Mouse (Mus musculus): ENCODE results near the gene Clip1. TPM values are rescaled to one million over a fixed set of nuclear protein-coding genes. Genes with fewer than 3 reads are reported as not detected.

The Clip1 gene
- polyA plus RNA-seq, 1 experiment from 2014 or later = 86.1 TPM

GRCm38 (mm10) chr5:123556451-123556850 lies 128.0 kb downstream of the Clip1 start:
- no peak overlapping the region for H3K9ac ChIP-seq (ENCODE audit: low read depth, low read length)
- WGBS = 61% methylated on average over 2 of the region's 2 CpGs
- no peak overlapping the region for H3K27ac ChIP-seq (ENCODE audit: low read length)
- no peaks in the 10 kb centered on the region for H3K27me3 ChIP-seq (ENCODE audit: control insufficient read depth, insufficient read depth, low read depth, low read length)
- no peak overlapping the region for H3K4me3 ChIP-seq (ENCODE audit: low read depth, low read length)
- H3K4me1 ChIP-seq (ENCODE audit: control insufficient read depth, insufficient read depth, low read length) = no peaks in the 10 kb centered on the region
- ATAC-seq = no peak
- no peak overlapping the region for H3K4me2 ChIP-seq (ENCODE audit: low read length)
- H3K9me3 ChIP-seq (replicated peaks; ENCODE audit: control insufficient read depth, low read length, poor library complexity, severe bottlenecking) = no peaks in the 10 kb centered on the region
- peaks cover 21% of the 10 kb centered on the region for H3K36me3 ChIP-seq (ENCODE audit: control insufficient read depth, insufficient read depth, low read length)

GRCm38 (mm10) chr5:123555693-123556092 lies 128.7 kb downstream of the Clip1 start:
- WGBS = 91% methylated on average over 7 of the region's 7 CpGs
- Histone ChIP-seq H3K36me3 (ENCODE audit: control insufficient read depth, insufficient read depth, low read length) (peaks cover 21% of the 10 kb centered on the region), H3K27ac (ENCODE audit: low read length) (no peak overlapping the region), H3K9me3 (replicated peaks; ENCODE audit: control insufficient read depth, low read length, poor library complexity, severe bottlenecking) (no peaks in the 10 kb centered on the region), H3K27me3 (ENCODE audit: control insufficient read depth, insufficient read depth, low read depth, low read length) (no peaks in the 10 kb centered on the region), H3K4me1 (ENCODE audit: control insufficient read depth, insufficient read depth, low read length) (no peaks in the 10 kb centered on the region), H3K4me2 (ENCODE audit: low read length) (no peak overlapping the region), H3K4me3 (ENCODE audit: low read depth, low read length) (no peak overlapping the region), H3K9ac (ENCODE audit: low read depth, low read length) (no peak overlapping the region)
- ATAC-seq = no peak

DNA sequence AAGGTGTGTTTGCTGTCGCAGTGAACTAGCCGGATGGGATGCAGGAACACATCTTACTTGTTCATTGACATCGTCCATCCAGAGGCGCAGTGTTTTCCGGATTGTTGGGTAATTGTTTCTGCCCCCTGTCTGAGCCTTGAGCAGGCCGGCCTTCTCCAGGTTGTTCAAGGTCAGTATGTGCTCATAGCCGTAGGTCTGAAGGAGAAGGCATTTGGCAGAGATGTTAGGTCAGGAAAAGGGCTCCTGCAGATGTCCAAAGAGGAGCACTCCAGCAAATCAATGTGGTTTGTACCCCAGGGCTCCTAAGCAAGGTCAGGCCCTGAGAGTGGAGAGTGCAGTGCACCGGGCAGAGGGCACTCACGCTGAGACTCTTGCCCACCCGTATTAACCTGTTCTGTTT lies 150.6 kb downstream of the Clip1 start:
- Histone ChIP-seq H3K9ac (ENCODE audit: low read depth, low read length) (no peak overlapping the region), H3K9me3 (replicated peaks; ENCODE audit: control insufficient read depth, low read length, poor library complexity, severe bottlenecking) (no peaks in the 10 kb centered on the region), H3K27me3 (ENCODE audit: control insufficient read depth, insufficient read depth, low read depth, low read length) (no peaks in the 10 kb centered on the region), H3K36me3 (ENCODE audit: control insufficient read depth, insufficient read depth, low read length) (peaks cover 56% of the 10 kb centered on the region), H3K4me3 (ENCODE audit: low read depth, low read length) (no peak overlapping the region), H3K4me2 (ENCODE audit: low read length) (no peak overlapping the region), H3K27ac (ENCODE audit: low read length) (no peak overlapping the region), H3K4me1 (ENCODE audit: control insufficient read depth, insufficient read depth, low read length) (no peaks in the 10 kb centered on the region)
- WGBS = 95% methylated on average over 10 of the region's 10 CpGs
- no peak for ATAC-seq

- H3K9me3 ChIP-seq (replicated peaks; ENCODE audit: control insufficient read depth, low read length, poor library complexity, severe bottlenecking) = no peaks in the 10 kb centered on the region
- no peak for ATAC-seq
- WGBS = 90% methylated on average over 8 of the region's 8 CpGs
- no peak overlapping the region for H3K27ac ChIP-seq (ENCODE audit: low read length)
- no peaks in the 10 kb centered on the region for H3K4me1 ChIP-seq (ENCODE audit: control insufficient read depth, insufficient read depth, low read length)
- H3K4me2 ChIP-seq (ENCODE audit: low read length) = no peak overlapping the region
- H3K9ac ChIP-seq (ENCODE audit: low read depth, low read length) = no peak overlapping the region
- no peaks in the 10 kb centered on the region for H3K27me3 ChIP-seq (ENCODE audit: control insufficient read depth, insufficient read depth, low read depth, low read length)
- H3K36me3 ChIP-seq (ENCODE audit: control insufficient read depth, insufficient read depth, low read length) = peaks cover 47% of the 10 kb centered on the region
- no peak overlapping the region for H3K4me3 ChIP-seq (ENCODE audit: low read depth, low read length)
These were observed 154.4 kb downstream of the Clip1 start for GRCm38 (mm10) chr5:123530056-123530455.

- Histone ChIP-seq H3K36me3 (ENCODE audit: control insufficient read depth, insufficient read depth, low read length) (peaks cover 39% of the 10 kb centered on the region), H3K9ac (ENCODE audit: low read depth, low read length) (no peak overlapping the region), H3K9me3 (replicated peaks; ENCODE audit: control insufficient read depth, low read length, poor library complexity, severe bottlenecking) (no peaks in the 10 kb centered on the region), H3K4me3 (ENCODE audit: low read depth, low read length) (no peak overlapping the region), H3K27me3 (ENCODE audit: control insufficient read depth, insufficient read depth, low read depth, low read length) (no peaks in the 10 kb centered on the region), H3K4me2 (ENCODE audit: low read length) (no peak overlapping the region), H3K4me1 (ENCODE audit: control insufficient read depth, insufficient read depth, low read length) (peaks cover 3% of the 10 kb centered on the region), H3K27ac (ENCODE audit: low read length) (no peak overlapping the region)
- WGBS = 74% methylated on average over 7 of the region's 7 CpGs
- no peak for ATAC-seq
These were observed 155.8 kb downstream of the Clip1 start for GRCm38 (mm10) chr5:123528641-123529040.

Other genes with a start within 250 kb of the Clip1 start
- gene Lrrc43, start 195.3 kb downstream of the Clip1 start, polyA plus RNA-seq (2015; fragmentation: Nextera tagmentation; extraction: Ambion mirVana) = 0.76 and 1.4 TPM in 2 replicates
- gene Il31, start 195.1 kb downstream of the Clip1 start, polyA plus RNA-seq (2015; fragmentation: Nextera tagmentation; extraction: Ambion mirVana) = not detected in 2 replicates
- gene B3gnt4, start 174.2 kb downstream of the Clip1 start, polyA plus RNA-seq (2015; fragmentation: Nextera tagmentation; extraction: Ambion mirVana) = 0.58 and 1.4 TPM in 2 replicates
- 109 and 111 TPM in 2 replicates for gene Diablo, start 160.4 kb downstream of the Clip1 start, polyA plus RNA-seq (2015; fragmentation: Nextera tagmentation; extraction: Ambion mirVana)
- gene Gm49027, start 159.1 kb downstream of the Clip1 start, polyA plus RNA-seq (2015; fragmentation: Nextera tagmentation; extraction: Ambion mirVana) = 0.73 and 0.92 TPM in 2 replicates
- gene Vps33a, start 111.6 kb downstream of the Clip1 start, polyA plus RNA-seq (2015; fragmentation: Nextera tagmentation; extraction: Ambion mirVana) = 44.7 and 44.8 TPM in 2 replicates
- gene Zcchc8, start 36.5 kb upstream of the Clip1 start, polyA plus RNA-seq (2015; fragmentation: Nextera tagmentation; extraction: Ambion mirVana) = 70.5 and 76.7 TPM in 2 replicates
- gene Rsrc2, start 64.8 kb upstream of the Clip1 start, polyA plus RNA-seq (2015; fragmentation: Nextera tagmentation; extraction: Ambion mirVana) = 124 and 134 TPM in 2 replicates
- gene Kntc1, start 65.1 kb upstream of the Clip1 start, polyA plus RNA-seq (2015; fragmentation: Nextera tagmentation; extraction: Ambion mirVana) = 2.8 and 3.1 TPM in 2 replicates
- gene Hcar2, start 180.9 kb upstream of the Clip1 start, polyA plus RNA-seq (2015; fragmentation: Nextera tagmentation; extraction: Ambion mirVana) = not detected in 2 replicates
- 0.55 and 0.62 TPM in 2 replicates for gene Hcar1, start 195.4 kb upstream of the Clip1 start, polyA plus RNA-seq (2015; fragmentation: Nextera tagmentation; extraction: Ambion mirVana)
- 122 and 130 TPM in 2 replicates for gene Denr, start 222.6 kb upstream of the Clip1 start, polyA plus RNA-seq (2015; fragmentation: Nextera tagmentation; extraction: Ambion mirVana)
- 2.6 and 3.6 TPM in 2 replicates for gene Gm43518, start 242.8 kb upstream of the Clip1 start, polyA plus RNA-seq (2015; fragmentation: Nextera tagmentation; extraction: Ambion mirVana)
- 4.2 and 4.9 TPM in 2 replicates for gene Ccdc62, start 246.1 kb upstream of the Clip1 start, polyA plus RNA-seq (2015; fragmentation: Nextera tagmentation; extraction: Ambion mirVana)